Mouse (Mus musculus) lung, adult 2 months (tissue): ENCODE measurements around the gene Dapk3.

Experiments
- CTCF ChIP-seq: fragments of 200-500 bp; IDR thresholded peaks from 2 replicates; pipeline ENCODE4 v1.5.1; 2011; ENCODE audit warnings: mild to moderate bottlenecking, low read length, control low read depth; ENCODE audit not compliant: insufficient read depth
- POLR2A ChIP-seq: fragments of 200-500 bp; IDR thresholded peaks from 2 replicates; pipeline ENCODE4 v1.6.1; 2011; ENCODE audit warnings: low read depth, mild to moderate bottlenecking, control low read depth, low read length, borderline replicate concordance; ENCODE audit errors: extremely low read depth

- TF ChIP-seq CTCF = no peak
- no peak for TF ChIP-seq POLR2A
Measured at GRCm38 (mm10) chr10:81146296-81146695, 36.5 kb upstream of the Dapk3 start.
